Mouse (Mus musculus) hindbrain, embryonic 14.5 days (tissue): ENCODE data around the gene Cct3. TPM values are rescaled to one million over a fixed set of nuclear protein-coding genes. Genes with fewer than 3 reads are reported as not detected.
"Not testable (repeated sequence)": the region's sequence is repeated elsewhere in the genome, so short reads cannot be mapped to it uniquely, and the experiment has no call there.

Experiments used
- ATAC-seq: fragments of 200-750 bp; cut with Nextera tagmentation; 2 replicates; pipeline ENCODE4 v1.8.0; 2017; ENCODE audit warnings: moderate number of reproducible peaks, mild to moderate bottlenecking, moderate TSS enrichment, moderate library complexity; ENCODE audit not compliant: low FRiP score
- DNase-seq: peaks from one replicate; pipeline ENCODE4 v3.0.0-alpha.2; 2015; ENCODE audit warnings: low spot score
- H3K27ac ChIP-seq: fragments of 300-500 bp; sonication (generic); 2 replicates; pipeline ENCODE4 v1.5.1; 2014; ENCODE audit warnings: mild to moderate bottlenecking, moderate library complexity
- H3K27me3 ChIP-seq: fragments of 300-500 bp; sonication (generic); 2 replicates; pipeline ENCODE4 v1.6.1; 2014; ENCODE audit warnings: mild to moderate bottlenecking, low read length, mixed read lengths; ENCODE audit not compliant: control insufficient read depth, insufficient read depth
- H3K36me3 ChIP-seq: fragments of 300-500 bp; sonication (generic); replicated peaks from 2 replicates; pipeline ENCODE4 v1.6.1; 2014; ENCODE audit not compliant: control insufficient read depth, insufficient read depth
- H3K4me1 ChIP-seq: fragments of 300-500 bp; sonication (generic); replicated peaks from 2 replicates; pipeline ENCODE4 v1.6.1; 2014; ENCODE audit warnings: antibody characterized with exemption, low read length, mixed read lengths; ENCODE audit not compliant: control insufficient read depth, insufficient read depth
- H3K4me2 ChIP-seq: fragments of 300-500 bp; sonication (generic); replicated peaks from 2 replicates; pipeline ENCODE4 v1.6.1; 2014; ENCODE audit warnings: mild to moderate bottlenecking, moderate library complexity
- H3K4me3 ChIP-seq: fragments of 300-500 bp; sonication (generic); replicated peaks from 2 replicates; pipeline ENCODE4 v1.5.1; 2014; ENCODE audit warnings: mild to moderate bottlenecking, low read length
- H3K9ac ChIP-seq: fragments of 300-500 bp; sonication (generic); 2 replicates; pipeline ENCODE4 v1.6.1; 2014
- H3K9me3 ChIP-seq: fragments of 300-500 bp; sonication (generic); 2 replicates; pipeline ENCODE4 v1.6.1; 2016; ENCODE audit warnings: low read length; ENCODE audit not compliant: control insufficient read depth
- WGBS: fragments of 180-500 bp; shearing (Covaris S2); extraction: QIAGEN DNeasy Blood & Tissue Kit; methylation state at CpG from one replicate; pipeline ENCODE4 v1.1.7; 2014; 5-methylcytosine and 5-hydroxymethylcytosine counted together
- polyA plus RNA-seq: library from polyadenylated mRNA; unstranded; fragments of >200 nt; fragmentation: Nextera tagmentation; extraction: Ambion mirVana; gene quantifications from 2 replicates; pipeline ENCODE4 v1.2.1, GENCODE M21; 2014

Cct3 gene
- polyA plus RNA-seq = 455 and 498 TPM in 2 replicates

DNA sequence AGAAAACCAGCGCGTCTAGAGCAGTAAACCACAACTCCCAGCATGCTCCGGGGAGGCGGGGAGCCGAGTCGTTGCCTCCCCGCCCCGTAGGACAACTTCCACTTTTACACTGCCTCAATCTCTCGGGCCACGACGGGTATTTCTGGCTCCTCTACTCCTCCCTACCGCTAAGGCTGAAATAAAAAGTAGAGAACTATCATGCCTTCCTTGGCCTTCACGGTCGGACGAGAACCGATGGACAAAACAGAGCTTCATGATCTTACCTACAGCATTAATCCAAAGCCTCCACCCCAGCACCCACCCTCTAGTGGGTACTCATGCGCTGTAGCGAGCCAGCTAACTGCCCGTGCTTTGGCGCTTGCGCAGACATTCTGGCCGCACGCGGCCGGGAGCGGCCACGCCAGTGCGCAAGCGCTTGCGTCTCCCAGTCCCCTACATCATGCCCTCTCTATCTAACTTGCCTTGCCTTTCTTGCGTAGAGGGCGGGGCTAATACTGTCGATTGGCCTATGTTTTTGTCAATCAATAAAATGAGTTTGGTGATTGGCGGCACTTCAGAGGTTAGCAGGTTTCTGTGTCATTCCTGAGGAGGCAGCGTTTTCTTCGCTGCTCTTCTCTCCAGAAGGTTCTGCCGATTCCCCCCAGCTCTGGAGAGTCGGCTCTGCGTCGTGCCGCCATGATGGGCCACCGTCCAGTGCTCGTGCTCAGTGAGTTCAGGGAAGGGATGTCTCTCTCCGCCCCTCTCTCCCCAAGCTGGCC lies at the start of gene Cct3, which contains the start of gene Tsacc:
Gene Cct3, plus strand, starts transcription at position 556 of the 758 bp plus-strand sequence.
Gene Tsacc, minus strand, starts transcription at position 439 of the 758 bp plus-strand sequence.
- Histone ChIP-seq H3K4me2 (peak within 1 kb of the TSS; percentile 86), H3K27me3 (no peaks in the 10 kb centered on the region)
- DNase-seq = peak; percentile 98

GRCm38 (mm10) chr3:88247666-88248065 lies 49.2 kb upstream of the Cct3 start:
- no peaks in the 10 kb centered on the region for H3K9me3 ChIP-seq
- ATAC-seq (no peak), DNase-seq (no peak)
- H3K4me1 ChIP-seq = peaks cover 1% of the 10 kb centered on the region; the same call in 1 of the 2 replicates
- H3K4me3 ChIP-seq = no peak overlapping the region
- WGBS = 75% methylated on average over 9 of the region's 9 CpGs
- no peak overlapping the region for H3K9ac ChIP-seq
- no peak overlapping the region for H3K27ac ChIP-seq
- no peaks in the 10 kb centered on the region for H3K36me3 ChIP-seq
- H3K27me3 ChIP-seq = no peaks in the 10 kb centered on the region
- no peak overlapping the region for H3K4me2 ChIP-seq

More for the DNA sequence above, at the start of gene Cct3, which contains the start of gene Tsacc:
- no peaks in the 10 kb centered on the region for H3K9me3 ChIP-seq
- H3K4me1 ChIP-seq = peaks cover 17% of the 10 kb centered on the region
- ATAC-seq = peak; percentile 99
- peak within 1 kb of the TSS; percentile 75 for H3K4me3 ChIP-seq
- peak within 1 kb of the TSS; percentile 77 for H3K9ac ChIP-seq
- H3K36me3 ChIP-seq = peaks cover 28% of the 10 kb centered on the region
- peak within 1 kb of the TSS; percentile 90 for H3K27ac ChIP-seq
- under 1% methylated on average over 44 of the region's 44 CpGs for WGBS

DNA sequence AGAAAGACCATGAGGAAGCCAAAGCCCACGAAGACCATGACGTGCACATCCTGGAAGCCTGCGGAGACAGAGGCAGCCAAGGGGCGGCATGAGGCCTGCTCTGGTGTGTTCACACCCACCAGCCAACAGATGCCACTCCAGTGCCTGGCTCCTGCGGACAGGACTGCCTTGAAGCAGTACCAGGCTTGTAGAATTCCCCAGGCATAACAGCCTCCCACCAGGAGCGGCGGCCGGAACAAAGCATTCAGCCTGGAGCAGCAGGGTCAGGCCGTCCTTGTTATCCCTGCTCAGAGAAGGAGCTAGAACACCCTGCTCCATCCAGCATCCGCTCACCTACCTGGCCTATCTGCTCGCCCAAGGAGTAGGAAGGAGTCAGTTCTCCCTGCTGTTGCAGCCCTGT lies 48.5 kb upstream of the Cct3 start:
- Histone ChIP-seq H3K4me1 (no peaks in the 10 kb centered on the region), H3K4me2 (no peak overlapping the region), H3K27ac (no peak overlapping the region), H3K9me3 (no peaks in the 10 kb centered on the region), H3K9ac (no peak overlapping the region), H3K4me3 (no peak overlapping the region), H3K27me3 (peaks cover 3% of the 10 kb centered on the region; the same call in 1 of the 2 replicates), H3K36me3 (no peaks in the 10 kb centered on the region)
- DNase-seq (peak; percentile 5), ATAC-seq (no peak)
- WGBS = 60% methylated on average over 11 of the region's 11 CpGs

GRCm38 (mm10) chr3:88252739-88253138 lies 44.2 kb upstream of the Cct3 start:
- Histone ChIP-seq H3K27ac (no peak overlapping the region), H3K4me3 (no peak overlapping the region), H3K4me2 (no peak overlapping the region), H3K9ac (no peak overlapping the region), H3K36me3 (no peaks in the 10 kb centered on the region), H3K27me3 (peaks cover 30% of the 10 kb centered on the region), H3K9me3 (no peaks in the 10 kb centered on the region), H3K4me1 (0 out of 2 replicates have a peak, but pooled peaks cover 4% of the 10 kb centered on the region)
- DNase-seq = no peak
- WGBS = 66% methylated on average over 6 of the region's 6 CpGs
- no peak for ATAC-seq

- H3K9me3 ChIP-seq = no peaks in the 10 kb centered on the region
- no peak within 1 kb of the TSS for H3K27ac ChIP-seq
- H3K9ac ChIP-seq = peak within 1 kb of the TSS; percentile 44
- WGBS = 3% methylated on average over 34 of the region's 34 CpGs
- peak within 1 kb of the TSS; percentile 31 for H3K4me3 ChIP-seq
- H3K27me3 ChIP-seq = peaks cover 30% of the 10 kb centered on the region
- 0 out of 2 replicates have a peak, but pooled peaks cover 4% of the 10 kb centered on the region for H3K4me1 ChIP-seq
- no peak for ATAC-seq
- peak within 1 kb of the TSS; percentile 63 for H3K4me2 ChIP-seq
- no peak for DNase-seq
- no peaks in the 10 kb centered on the region for H3K36me3 ChIP-seq
Measured at GRCm38 (mm10) chr3:88254268-88254926, 42.5 kb upstream of the Cct3 start, which contains the start of gene Rhbg. Gene Rhbg (minus strand): TSS chr3:88254709.

GRCm38 (mm10) chr3:88255950-88256349 lies 41.0 kb upstream of the Cct3 start:
- DNase-seq (no peak), ATAC-seq (no peak)
- H3K9ac ChIP-seq = no peak overlapping the region
- H3K36me3 ChIP-seq = no peaks in the 10 kb centered on the region
- H3K27me3 ChIP-seq = peaks cover 30% of the 10 kb centered on the region
- H3K27ac ChIP-seq = no peak overlapping the region
- H3K4me2 ChIP-seq = no peak overlapping the region
- 78% methylated on average over 6 of the region's 6 CpGs for WGBS
- 0 out of 2 replicates have a peak, but pooled peaks cover 4% of the 10 kb centered on the region for H3K4me1 ChIP-seq
- H3K4me3 ChIP-seq = no peak overlapping the region
- no peaks in the 10 kb centered on the region for H3K9me3 ChIP-seq

- Histone ChIP-seq H3K9ac (no peak overlapping the region), H3K9me3 (no peaks in the 10 kb centered on the region), H3K27ac (no peak overlapping the region), H3K4me1 (0 out of 2 replicates have a peak, but pooled peaks cover 4% of the 10 kb centered on the region), H3K4me3 (no peak overlapping the region), H3K36me3 (no peaks in the 10 kb centered on the region), H3K4me2 (no peak overlapping the region), H3K27me3 (peaks cover 30% of the 10 kb centered on the region)
- no peak for ATAC-seq
- WGBS = 73% methylated on average over 7 of the region's 7 CpGs
- DNase-seq = no peak
Measured at GRCm38 (mm10) chr3:88256382-88256781, 40.5 kb upstream of the Cct3 start.

GRCm38 (mm10) chr3:88262346-88262745 lies 34.6 kb upstream of the Cct3 start:
- no peaks in the 10 kb centered on the region for H3K36me3 ChIP-seq
- no peaks in the 10 kb centered on the region for H3K27me3 ChIP-seq
- H3K4me2 ChIP-seq = no peak overlapping the region
- ATAC-seq (no peak), DNase-seq (no peak)
- no peak overlapping the region for H3K27ac ChIP-seq
- H3K4me1 ChIP-seq = no peaks in the 10 kb centered on the region
- no peaks in the 10 kb centered on the region for H3K9me3 ChIP-seq
- no peak overlapping the region for H3K4me3 ChIP-seq
- WGBS = 82% methylated on average over 3 of the region's 3 CpGs
- no peak overlapping the region for H3K9ac ChIP-seq

DNA sequence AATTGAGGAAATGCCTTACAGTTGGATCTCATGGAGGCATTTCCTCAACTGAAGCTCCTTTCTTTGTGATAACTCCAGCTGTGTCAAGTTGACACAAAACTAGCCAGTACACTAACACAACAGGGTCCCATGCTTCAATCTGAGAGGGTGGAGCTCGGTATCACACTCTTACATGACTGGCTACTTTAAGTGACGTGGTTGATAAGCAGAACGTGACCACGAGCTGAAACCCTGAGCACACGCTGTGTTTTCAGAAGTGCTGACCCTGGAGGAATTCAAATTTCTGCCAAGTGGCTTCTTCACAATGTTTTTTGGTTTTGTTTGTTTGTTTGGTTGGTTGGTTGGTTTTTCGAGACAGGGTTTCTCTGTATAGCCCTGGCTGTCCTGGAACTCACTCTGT lies 28.9 kb upstream of the Cct3 start:
- ATAC-seq, H3K9ac ChIP-seq, H3K4me3 ChIP-seq, H3K4me2 ChIP-seq, H3K27ac ChIP-seq, H3K27me3 ChIP-seq, H3K4me1 ChIP-seq, H3K9me3 ChIP-seq, DNase-seq, H3K36me3 ChIP-seq: not testable (repeated sequence)
- 87% methylated on average over 6 of the region's 6 CpGs for WGBS
